ENCODE assay signal across 28 mouse cellular contexts in the genomic region with DNA sequence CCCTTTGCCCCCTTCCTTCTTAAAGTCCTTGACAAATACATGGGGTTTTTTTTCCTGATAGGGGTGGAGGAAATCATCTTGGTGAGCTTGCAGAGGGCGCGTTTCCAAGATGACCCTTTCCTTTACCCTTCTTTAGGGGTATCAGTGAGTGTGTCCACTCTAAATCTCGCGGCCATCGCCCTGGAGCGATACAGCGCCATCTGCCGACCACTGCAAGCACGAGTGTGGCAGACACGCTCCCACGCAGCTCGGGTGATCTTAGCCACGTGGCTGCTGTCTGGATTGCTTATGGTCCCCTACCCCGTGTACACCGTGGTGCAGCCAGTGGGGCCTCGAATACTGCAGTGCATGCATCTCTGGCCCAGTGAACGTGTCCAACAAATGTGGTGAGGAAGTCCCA. TPM values are rescaled to one million over a fixed set of nuclear protein-coding genes. Genes with fewer than 3 reads are reported as not detected.
DNase-seq lines count a peak whose midpoint lies in the region; ATAC-seq and TF ChIP-seq lines count a peak whose summit lies in the region.
"Had no signal": no experiment of that assay in that cellular context is flagged by ENCODE, and none has a peak within 500 bp of the region (broad histone marks: within the 10 kb centered on the region; RNA-seq: fewer than 3 reads in every experiment).

No protein-coding gene starts in this region.

- peak overlapping the region; percentile 64 for H3K4me3 ChIP-seq in megakaryocyte, embryonic 14.5 days (replicated peaks)
- H3K4me3 ChIP-seq in embryonic fibroblast, embryonic 13.5 days (ENCODE audit: insufficient read depth, low read length), result no peak overlapping the region
- H3K4me3 ChIP-seq in hindbrain, embryonic 13.5 days, result no peak overlapping the region
- H3K4me3 ChIP-seq: embryonic facial prominence, embryonic 10.5 days; erythroblast, embryonic 14.5 days; forebrain, embryonic 10.5 days; gastrocnemius, adult 2 months; heart, embryonic 10.5 days; hindbrain, embryonic 10.5 days; hindbrain, embryonic 15.5 days had no signal

- H3K36me3 ChIP-seq in megakaryocyte, embryonic 14.5 days (replicated peaks; ENCODE audit: low read length), result no peaks in the 10 kb centered on the region
- H3K36me3 ChIP-seq in hindbrain, embryonic 13.5 days, result no peaks in the 10 kb centered on the region
- H3K36me3 ChIP-seq: embryonic facial prominence, embryonic 10.5 days; forebrain, embryonic 10.5 days; heart, embryonic 10.5 days; hindbrain, embryonic 10.5 days; hindbrain, embryonic 15.5 days had no signal

- no peak overlapping the region for H3K9ac ChIP-seq in hindbrain, embryonic 13.5 days
- H3K9ac ChIP-seq: hindbrain, embryonic 15.5 days had no signal

- peaks cover 16% of the 10 kb centered on the region for H3K27me3 ChIP-seq in megakaryocyte, embryonic 14.5 days (replicated peaks)
- no peaks in the 10 kb centered on the region for H3K27me3 ChIP-seq in hindbrain, embryonic 13.5 days
- H3K27me3 ChIP-seq: hindbrain, embryonic 15.5 days had no signal

- no peak overlapping the region for H3K27ac ChIP-seq in embryonic fibroblast, embryonic 13.5 days (ENCODE audit: insufficient read depth, low read length)
- no peak overlapping the region for H3K27ac ChIP-seq in hindbrain, embryonic 13.5 days
- H3K27ac ChIP-seq: embryonic facial prominence, embryonic 10.5 days; forebrain, embryonic 10.5 days; gastrocnemius, adult 2 months; heart, embryonic 10.5 days; hindbrain, embryonic 10.5 days; hindbrain, embryonic 15.5 days had no signal

- peak; percentile 42 for DNase-seq in ES-CJ7 (ENCODE audit: low read depth, low spot score)
- no peak for DNase-seq in spleen, adult 18-20 months
- no peak for DNase-seq in kidney, adult 8-10 months
- DNase-seq: adrenal gland, postnatal 14 days; B cell, adult 2 months; cerebellum, adult 2 months; cerebellum, postnatal 10 days; gastrocnemius, adult 2 months; gastrocnemius, postnatal 36 days; heart, adult 18-20 months; heart, postnatal 14 days had no signal

- 84% methylated on average over 17 of the region's 17 CpGs for WGBS in hindbrain, embryonic 13.5 days

- H3K4me2 ChIP-seq in hindbrain, embryonic 13.5 days, result no peak overlapping the region
- H3K4me2 ChIP-seq: hindbrain, embryonic 15.5 days had no signal

- peaks cover 20% of the 10 kb centered on the region for H3K9me3 ChIP-seq in megakaryocyte, embryonic 14.5 days
- H3K9me3 ChIP-seq in hindbrain, embryonic 13.5 days, result no peaks in the 10 kb centered on the region
- H3K9me3 ChIP-seq: embryonic facial prominence, embryonic 10.5 days; forebrain, embryonic 10.5 days; heart, embryonic 10.5 days; hindbrain, embryonic 10.5 days; hindbrain, embryonic 15.5 days had no signal

- TF ChIP-seq POLR2A in embryonic fibroblast, embryonic 13.5 days (IDR thresholded peaks at IDR 0.05; ENCODE audit: low read depth, low read length), result no peak

- ATAC-seq in megakaryocyte, adult 5-6 weeks (ENCODE audit: poor library complexity, severe bottlenecking), result no peak
- no peak for ATAC-seq in hindbrain, embryonic 13.5 days (ENCODE audit: low FRiP score)
- ATAC-seq: activated CD4-positive, CD25-positive, alpha-beta regulatory T cell, adult 4 months; CD4-positive, CD25-positive, alpha-beta regulatory T cell, adult 4 months; forebrain, embryonic 14.5 days; intestine, embryonic 16.5 days had no signal

- TF ChIP-seq CTCF in embryonic fibroblast, embryonic 13.5 days (IDR thresholded peaks at IDR 0.05; ENCODE audit: borderline replicate concordance, insufficient read depth, low read length), result peak; percentile 4; the same call in 1 of the 2 replicates

- H3K4me1 ChIP-seq in megakaryocyte, embryonic 14.5 days, result no peaks in the 10 kb centered on the region
- no peaks in the 10 kb centered on the region for H3K4me1 ChIP-seq in embryonic fibroblast, embryonic 13.5 days (ENCODE audit: control insufficient read depth, insufficient read depth, low read length)
- H3K4me1 ChIP-seq in hindbrain, embryonic 13.5 days (replicated peaks), result no peaks in the 10 kb centered on the region
- H3K4me1 ChIP-seq: forebrain, embryonic 10.5 days; hindbrain, embryonic 10.5 days; hindbrain, embryonic 15.5 days had no signal

RNA-seq across cellular contexts. Expression of a gene that starts 8.3 kb away (rescaled TPM):
- not detected in 2 replicates for polyA plus RNA-seq in megakaryocyte, embryonic 14.5 days (2012; ENCODE audit: insufficient read depth, low replicate concordance)
- total RNA-seq in megakaryocyte, adult 5-6 weeks (2015), result not detected in 2 replicates
- total RNA-seq in megakaryocyte, adult 5-6 weeks (2017), result not detected in 2 replicates
- not detected in 2 replicates for polyA plus RNA-seq in embryonic fibroblast, embryonic 13.5 days (2011; ENCODE audit: insufficient read length, low read depth, missing spikeins)
- polyA plus RNA-seq in hindbrain, embryonic 13.5 days (2015; fragmentation: Nextera tagmentation; extraction: Ambion mirVana), result 2.0 and 2.3 TPM in 2 replicates
- total RNA-seq: adrenal gland, adult 18-20 months; adrenal gland, postnatal 14 days; gastrocnemius, adult 2 months; gastrocnemius, postnatal 36 days; heart, adult 18-20 months; heart, postnatal 14 days had no signal
- polyA plus RNA-seq: activated CD4-positive, CD25-positive, alpha-beta regulatory T cell, adult 4 months; CD4-positive, CD25-positive, alpha-beta regulatory T cell, adult 4 months; erythroblast, embryonic 14.5 days; heart, embryonic 14.5 days had no signal

RNA-seq across cellular contexts. Expression of a gene that starts 29.5 kb away (rescaled TPM):
- polyA plus RNA-seq in megakaryocyte, embryonic 14.5 days (2012; ENCODE audit: insufficient read depth, low replicate concordance), result not detected in 2 replicates
- total RNA-seq in megakaryocyte, adult 5-6 weeks (2015), result 0.25 TPM in 1 of 2 replicates, not detected in the other
- not detected in 2 replicates for total RNA-seq in megakaryocyte, adult 5-6 weeks (2017)
- polyA plus RNA-seq in embryonic fibroblast, embryonic 13.5 days (2011; ENCODE audit: insufficient read length, low read depth, missing spikeins), result not detected in 2 replicates
- 0.16 TPM in 1 of 2 replicates, not detected in the other for polyA plus RNA-seq in hindbrain, embryonic 13.5 days (2015; fragmentation: Nextera tagmentation; extraction: Ambion mirVana)
- total RNA-seq: adrenal gland, adult 18-20 months; adrenal gland, postnatal 14 days; gastrocnemius, adult 2 months; gastrocnemius, postnatal 36 days; heart, adult 18-20 months had no signal
- polyA plus RNA-seq: activated CD4-positive, CD25-positive, alpha-beta regulatory T cell, adult 4 months; CD4-positive, CD25-positive, alpha-beta regulatory T cell, adult 4 months; erythroblast, embryonic 14.5 days; forebrain, embryonic 14.5 days; heart, embryonic 10.5 days; heart, embryonic 14.5 days had no signal

RNA-seq across cellular contexts. Expression of a gene that starts 34.0 kb away (rescaled TPM):
- 32.3 and 36.7 TPM in 2 replicates for polyA plus RNA-seq in megakaryocyte, embryonic 14.5 days (2012; ENCODE audit: insufficient read depth, low replicate concordance)
- 36.2 and 39.6 TPM in 2 replicates for total RNA-seq in megakaryocyte, adult 5-6 weeks (2015)
- 23.9 and 26.1 TPM in 2 replicates for total RNA-seq in megakaryocyte, adult 5-6 weeks (2017)
- polyA plus RNA-seq in embryonic fibroblast, embryonic 13.5 days (2011; ENCODE audit: insufficient read length, low read depth, missing spikeins), result 25.4 and 30.0 TPM in 2 replicates
- 41.5 and 43.7 TPM in 2 replicates for polyA plus RNA-seq in hindbrain, embryonic 13.5 days (2015; fragmentation: Nextera tagmentation; extraction: Ambion mirVana)

RNA-seq across cellular contexts. Expression of a gene that starts 48.2 kb away (rescaled TPM):
- 1.0 TPM in 1 of 2 replicates, not detected in the other for polyA plus RNA-seq in megakaryocyte, embryonic 14.5 days (2012; ENCODE audit: insufficient read depth, low replicate concordance)
- not detected in 2 replicates for total RNA-seq in megakaryocyte, adult 5-6 weeks (2015)
- not detected in 2 replicates for total RNA-seq in megakaryocyte, adult 5-6 weeks (2017)
- 89.7 and 95.1 TPM in 2 replicates for polyA plus RNA-seq in embryonic fibroblast, embryonic 13.5 days (2011; ENCODE audit: insufficient read length, low read depth, missing spikeins)
- polyA plus RNA-seq in hindbrain, embryonic 13.5 days (2015; fragmentation: Nextera tagmentation; extraction: Ambion mirVana), result 28.9 and 31.6 TPM in 2 replicates
- polyA plus RNA-seq: activated CD4-positive, CD25-positive, alpha-beta regulatory T cell, adult 4 months had no signal

RNA-seq across cellular contexts. Expression of a gene that starts 59.0 kb away (rescaled TPM):
- polyA plus RNA-seq in megakaryocyte, embryonic 14.5 days (2012; ENCODE audit: insufficient read depth, low replicate concordance), result not detected in 2 replicates
- 0.20 TPM in 1 of 2 replicates, not detected in the other for total RNA-seq in megakaryocyte, adult 5-6 weeks (2015)
- 0.73 TPM in 1 of 2 replicates, not detected in the other for total RNA-seq in megakaryocyte, adult 5-6 weeks (2017)
- polyA plus RNA-seq in embryonic fibroblast, embryonic 13.5 days (2011; ENCODE audit: insufficient read length, low read depth, missing spikeins), result not detected in 2 replicates
- polyA plus RNA-seq in hindbrain, embryonic 13.5 days (2015; fragmentation: Nextera tagmentation; extraction: Ambion mirVana), result not detected in 2 replicates
- total RNA-seq: adrenal gland, adult 18-20 months; adrenal gland, postnatal 14 days; gastrocnemius, adult 2 months; gastrocnemius, postnatal 36 days; heart, adult 18-20 months; heart, postnatal 14 days had no signal
- polyA plus RNA-seq: activated CD4-positive, CD25-positive, alpha-beta regulatory T cell, adult 4 months; CD4-positive, CD25-positive, alpha-beta regulatory T cell, adult 4 months; cerebellum, adult 2 months; embryonic facial prominence, embryonic 10.5 days; embryonic facial prominence, embryonic 14.5 days; erythroblast, embryonic 14.5 days; forebrain, embryonic 10.5 days; forebrain, embryonic 14.5 days; heart, embryonic 10.5 days; heart, embryonic 14.5 days; hindbrain, embryonic 10.5 days; hindbrain, embryonic 15.5 days; intestine, embryonic 16.5 days had no signal
